Mouse (Mus musculus): ENCODE measurements around the gene Stk35. TPM values are rescaled to one million over a fixed set of nuclear protein-coding genes. Genes with fewer than 3 reads are reported as not detected.

Gene Stk35
- polyA plus RNA-seq (2015; fragmentation: Nextera tagmentation; extraction: Ambion mirVana), result 9.0 and 9.4 TPM in 2 replicates

DNA sequence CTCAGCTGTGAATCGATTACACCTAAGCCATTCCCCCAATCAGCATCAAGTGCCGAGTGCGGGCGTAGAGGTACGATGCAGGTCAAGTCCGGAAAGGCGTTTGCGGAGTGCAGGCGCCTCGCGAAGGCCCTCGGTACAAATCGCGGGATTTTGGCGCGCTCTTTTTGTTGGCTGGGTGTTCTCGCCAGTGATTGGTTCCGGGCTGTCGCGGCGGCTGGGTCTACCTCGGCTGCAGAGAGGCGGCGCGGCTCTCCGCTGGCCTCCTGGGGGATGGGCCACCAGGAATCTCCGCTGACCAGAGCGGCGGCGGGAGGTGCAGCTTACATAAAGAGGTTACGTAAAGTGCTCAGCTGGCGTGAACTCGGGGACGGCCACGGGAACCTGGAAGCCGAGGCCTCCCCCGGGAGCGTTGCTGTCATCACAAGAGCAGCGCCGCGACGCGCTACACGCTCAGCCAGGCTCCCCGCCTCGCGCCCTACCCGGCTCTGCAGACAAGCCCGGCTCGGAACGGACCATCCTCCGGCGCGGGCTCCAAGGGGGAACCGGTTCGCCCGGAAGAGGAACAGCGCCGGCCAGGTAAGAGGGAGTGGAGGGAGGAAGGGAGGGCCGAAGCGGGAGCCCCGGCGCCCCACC is at the start of gene Stk35:
Stk35 (plus strand) TSS at position 247 of the 633 bp plus-strand sequence.
- no peaks in the 10 kb centered on the region for H3K9me3 ChIP-seq (ENCODE audit: control insufficient read depth, low read length)
- H3K4me3 ChIP-seq (replicated peaks; ENCODE audit: low read length), result peak within 1 kb of the TSS; percentile 99
- peak; percentile 89 for ATAC-seq
- H3K4me1 ChIP-seq (replicated peaks; ENCODE audit: control insufficient read depth, insufficient read depth, low read length), result peaks cover 26% of the 10 kb centered on the region
- H3K27ac ChIP-seq (ENCODE audit: low read length), result peak within 1 kb of the TSS; percentile 95
- under 1% methylated on average over 61 of the region's 63 CpGs for WGBS
- no peaks in the 10 kb centered on the region for H3K27me3 ChIP-seq (replicated peaks; ENCODE audit: control insufficient read depth, insufficient read depth, low read length)
- peaks cover 3% of the 10 kb centered on the region; the same call in 1 of the 2 replicates for H3K36me3 ChIP-seq (ENCODE audit: control insufficient read depth, insufficient read depth)
- peak within 1 kb of the TSS; percentile 96 for H3K4me2 ChIP-seq (ENCODE audit: low read length)
- H3K9ac ChIP-seq (replicated peaks; ENCODE audit: low read depth, low read length), result peak within 1 kb of the TSS; percentile 98

DNA sequence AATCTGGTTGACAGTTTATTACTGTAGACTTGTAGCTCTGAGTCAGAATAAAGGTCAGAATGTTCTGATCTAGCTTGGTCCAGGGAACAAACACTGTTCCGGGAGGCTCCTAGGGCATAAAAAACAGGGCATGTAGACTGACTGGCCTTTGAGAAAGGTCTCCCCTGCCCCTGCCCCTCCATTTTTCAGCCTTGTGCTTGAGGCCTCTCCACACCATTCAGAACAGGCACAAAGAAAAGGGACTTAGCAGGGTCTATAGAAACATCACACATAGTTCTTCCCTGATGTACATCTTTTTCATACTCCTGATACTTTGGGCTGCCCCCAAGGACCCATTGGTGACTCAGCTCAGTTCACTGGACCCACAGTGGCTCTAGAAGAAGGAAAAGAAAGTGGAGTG is 18.3 kb upstream of the Stk35 start:
- WGBS, result 84% methylated on average over 1 of the region's 1 CpGs
- Histone ChIP-seq H3K4me1 (replicated peaks; ENCODE audit: control insufficient read depth, insufficient read depth, low read length) (no peaks in the 10 kb centered on the region), H3K4me3 (replicated peaks; ENCODE audit: low read length) (no peak overlapping the region), H3K27ac (ENCODE audit: low read length) (no peak overlapping the region), H3K36me3 (ENCODE audit: control insufficient read depth, insufficient read depth) (no peaks in the 10 kb centered on the region), H3K9me3 (ENCODE audit: control insufficient read depth, low read length) (no peaks in the 10 kb centered on the region), H3K4me2 (ENCODE audit: low read length) (no peak overlapping the region), H3K9ac (replicated peaks; ENCODE audit: low read depth, low read length) (no peak overlapping the region), H3K27me3 (replicated peaks; ENCODE audit: control insufficient read depth, insufficient read depth, low read length) (no peaks in the 10 kb centered on the region)
- no peak for ATAC-seq

DNA sequence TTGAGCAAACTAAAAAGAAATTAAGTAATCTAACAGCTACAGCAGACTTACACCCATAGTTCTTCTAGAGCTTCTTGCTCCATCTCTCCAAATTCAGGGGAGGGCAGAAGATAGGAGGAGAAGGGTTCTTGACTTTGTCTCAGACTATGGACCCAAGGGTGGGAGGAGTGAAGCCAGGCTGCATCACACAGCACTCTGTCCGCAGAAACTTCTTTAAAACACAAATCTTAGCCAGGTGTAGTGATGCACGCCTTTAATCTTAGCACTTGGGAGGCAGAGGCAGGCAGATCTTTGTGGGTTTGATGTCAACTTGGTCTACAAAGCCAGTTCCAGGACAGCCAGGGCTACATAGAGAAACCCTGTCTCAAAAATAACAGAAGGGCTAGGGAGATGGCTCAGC is 3.8 kb upstream of the Stk35 start:
- no peak overlapping the region for H3K4me3 ChIP-seq (replicated peaks; ENCODE audit: low read length)
- H3K27ac ChIP-seq (ENCODE audit: low read length), result no peak overlapping the region
- 89% methylated on average over 2 of the region's 2 CpGs for WGBS
- H3K36me3 ChIP-seq (ENCODE audit: control insufficient read depth, insufficient read depth), result no peaks in the 10 kb centered on the region
- H3K9ac ChIP-seq (replicated peaks; ENCODE audit: low read depth, low read length), result no peak overlapping the region
- no peak overlapping the region for H3K4me2 ChIP-seq (ENCODE audit: low read length)
- ATAC-seq, result no peak
- H3K27me3 ChIP-seq (replicated peaks; ENCODE audit: control insufficient read depth, insufficient read depth, low read length), result no peaks in the 10 kb centered on the region
- peaks cover 6% of the 10 kb centered on the region for H3K4me1 ChIP-seq (replicated peaks; ENCODE audit: control insufficient read depth, insufficient read depth, low read length)
- no peaks in the 10 kb centered on the region; the same call in 1 of the 2 replicates for H3K9me3 ChIP-seq (ENCODE audit: control insufficient read depth, low read length)

DNA sequence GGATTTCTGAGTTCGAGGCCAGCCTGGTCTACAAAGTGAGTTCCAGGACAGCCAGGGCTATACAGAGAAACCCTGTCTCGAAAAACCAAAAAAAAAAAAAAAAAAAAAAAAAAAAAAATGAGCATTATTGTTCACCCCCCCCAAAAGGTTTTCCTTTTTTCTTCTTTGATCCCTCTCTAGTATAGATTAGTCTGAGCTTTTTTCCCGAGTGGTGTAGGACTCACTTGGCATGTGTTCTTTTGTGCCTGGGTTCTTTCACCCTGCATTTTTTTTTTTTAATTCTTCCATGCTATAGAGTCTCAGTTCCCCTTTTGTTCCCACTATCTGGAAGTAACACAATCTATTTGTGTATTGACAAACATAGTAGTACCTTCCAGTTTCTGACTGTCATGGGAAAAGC is 2.6 kb upstream of the Stk35 start:
- Histone ChIP-seq H3K27me3 (replicated peaks; ENCODE audit: control insufficient read depth, insufficient read depth, low read length) (no peaks in the 10 kb centered on the region), H3K36me3 (ENCODE audit: control insufficient read depth, insufficient read depth) (no peaks in the 10 kb centered on the region), H3K9me3 (ENCODE audit: control insufficient read depth, low read length) (no peaks in the 10 kb centered on the region; the same call in 1 of the 2 replicates), H3K4me1 (replicated peaks; ENCODE audit: control insufficient read depth, insufficient read depth, low read length) (peaks cover 16% of the 10 kb centered on the region), H3K9ac (replicated peaks; ENCODE audit: low read depth, low read length) (no peak overlapping the region), H3K27ac (ENCODE audit: low read length) (no peak overlapping the region), H3K4me3 (replicated peaks; ENCODE audit: low read length) (no peak overlapping the region), H3K4me2 (ENCODE audit: low read length) (no peak overlapping the region)
- no peak for ATAC-seq
- 74% methylated on average over 2 of the region's 3 CpGs for WGBS

DNA sequence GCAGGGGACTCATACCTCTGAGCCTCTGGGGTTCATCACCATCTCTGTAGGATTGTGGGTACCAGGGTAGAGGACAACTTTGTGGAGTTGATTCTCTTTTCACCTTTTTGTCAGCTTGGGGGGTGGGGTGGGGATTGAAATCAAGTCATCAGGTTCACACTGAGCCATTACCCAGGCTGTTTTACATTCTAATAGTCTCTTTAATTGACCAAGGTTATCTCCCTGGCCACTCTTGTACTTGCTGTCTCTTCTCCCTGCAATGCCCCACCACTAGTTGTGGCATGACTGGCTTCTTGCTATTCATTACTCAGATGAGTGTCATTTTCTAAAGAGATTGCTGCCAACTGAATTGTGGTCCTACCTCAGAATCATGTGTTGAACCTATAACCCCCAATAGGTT is 1.9 kb upstream of the Stk35 start:
- Histone ChIP-seq H3K9me3 (ENCODE audit: control insufficient read depth, low read length) (no peaks in the 10 kb centered on the region; the same call in 1 of the 2 replicates), H3K36me3 (ENCODE audit: control insufficient read depth, insufficient read depth) (no peaks in the 10 kb centered on the region), H3K9ac (replicated peaks; ENCODE audit: low read depth, low read length) (no peak overlapping the region), H3K4me3 (replicated peaks; ENCODE audit: low read length) (no peak overlapping the region), H3K27ac (ENCODE audit: low read length) (no peak overlapping the region), H3K4me1 (replicated peaks; ENCODE audit: control insufficient read depth, insufficient read depth, low read length) (peaks cover 23% of the 10 kb centered on the region), H3K4me2 (ENCODE audit: low read length) (no peak overlapping the region), H3K27me3 (replicated peaks; ENCODE audit: control insufficient read depth, insufficient read depth, low read length) (no peaks in the 10 kb centered on the region)
- ATAC-seq, result no peak

DNA sequence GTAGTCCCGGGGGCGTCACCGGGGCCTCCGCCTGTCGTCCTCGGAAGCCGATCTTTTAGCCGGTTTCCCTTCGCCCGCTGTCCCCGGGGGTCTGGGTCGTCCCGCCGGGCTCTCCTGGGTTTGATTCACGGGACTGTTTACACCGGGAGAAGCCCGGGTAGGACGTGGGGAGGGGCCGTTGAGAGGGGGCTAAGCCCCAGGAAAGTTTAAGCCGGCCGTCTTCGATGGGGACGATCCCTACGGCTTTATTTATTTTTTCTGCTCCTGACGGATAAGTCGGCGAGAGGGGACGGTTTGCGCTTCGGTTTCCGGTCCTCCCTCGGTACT is 550 bp downstream of the Stk35 start:
- WGBS, result under 1% methylated on average over 32 of the region's 32 CpGs
- Histone ChIP-seq H3K9ac (replicated peaks; ENCODE audit: low read depth, low read length) (peak overlapping the region; percentile 98), H3K9me3 (ENCODE audit: control insufficient read depth, low read length) (no peaks in the 10 kb centered on the region), H3K4me1 (replicated peaks; ENCODE audit: control insufficient read depth, insufficient read depth, low read length) (peaks cover 26% of the 10 kb centered on the region), H3K36me3 (ENCODE audit: control insufficient read depth, insufficient read depth) (peaks cover 3% of the 10 kb centered on the region; the same call in 1 of the 2 replicates), H3K4me2 (ENCODE audit: low read length) (peak overlapping the region; percentile 96), H3K27me3 (replicated peaks; ENCODE audit: control insufficient read depth, insufficient read depth, low read length) (no peaks in the 10 kb centered on the region), H3K4me3 (replicated peaks; ENCODE audit: low read length) (peak overlapping the region; percentile 99), H3K27ac (ENCODE audit: low read length) (peak overlapping the region; percentile 95)
- peak; percentile 45; the same call in 1 of the 2 replicates for ATAC-seq

DNA sequence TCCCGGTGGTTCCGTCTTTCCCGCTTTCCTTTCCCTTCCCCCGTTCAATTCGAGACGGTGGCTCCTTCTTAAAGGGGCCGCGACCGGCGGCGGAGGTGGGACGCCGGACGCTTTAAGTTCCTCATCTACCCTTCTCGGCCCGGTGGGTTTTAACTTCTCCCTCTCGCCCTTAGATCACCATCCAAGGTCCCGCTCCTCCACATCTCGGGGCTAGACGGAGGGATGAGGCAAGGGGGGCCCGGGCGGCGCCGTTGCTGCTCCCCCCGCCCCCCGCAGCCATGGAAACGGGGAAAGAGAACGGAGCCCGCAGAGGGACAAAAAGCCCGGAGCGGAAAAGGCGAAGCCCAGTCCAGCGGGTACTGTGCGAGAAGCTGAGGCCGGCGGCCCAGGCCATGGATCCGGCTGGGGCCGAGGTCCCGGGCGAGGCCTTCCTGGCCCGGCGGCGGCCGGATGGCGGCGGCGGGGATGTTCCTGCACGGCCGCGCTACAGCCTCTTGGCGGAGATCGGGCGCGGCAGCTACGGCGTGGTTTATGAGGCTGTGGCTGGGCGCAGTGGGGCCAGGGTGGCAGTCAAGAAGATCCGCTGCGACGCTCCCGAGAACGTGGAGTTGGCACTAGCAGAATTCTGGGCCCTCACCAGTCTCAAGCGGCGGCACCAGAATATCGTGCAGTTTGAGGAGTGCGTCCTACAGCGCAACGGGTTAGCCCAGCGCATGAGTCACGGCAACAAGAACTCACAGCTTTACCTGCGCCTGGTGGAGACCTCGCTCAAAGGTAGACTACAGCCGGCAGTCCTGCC is 1.1 kb downstream of the Stk35 start:
- H3K9ac ChIP-seq (replicated peaks; ENCODE audit: low read depth, low read length), result peak overlapping the region; percentile 98
- peak overlapping the region; percentile 96 for H3K4me2 ChIP-seq (ENCODE audit: low read length)
- H3K27ac ChIP-seq (ENCODE audit: low read length), result peak overlapping the region; percentile 95
- peak overlapping the region; percentile 99 for H3K4me3 ChIP-seq (replicated peaks; ENCODE audit: low read length)
- under 1% methylated on average over 73 of the region's 73 CpGs for WGBS
- ATAC-seq, result peak; percentile 81
- H3K9me3 ChIP-seq (ENCODE audit: control insufficient read depth, low read length), result no peaks in the 10 kb centered on the region
- H3K36me3 ChIP-seq (ENCODE audit: control insufficient read depth, insufficient read depth), result peaks cover 3% of the 10 kb centered on the region; the same call in 1 of the 2 replicates
- H3K27me3 ChIP-seq (replicated peaks; ENCODE audit: control insufficient read depth, insufficient read depth, low read length), result no peaks in the 10 kb centered on the region
- H3K4me1 ChIP-seq (replicated peaks; ENCODE audit: control insufficient read depth, insufficient read depth, low read length), result peaks cover 26% of the 10 kb centered on the region

DNA sequence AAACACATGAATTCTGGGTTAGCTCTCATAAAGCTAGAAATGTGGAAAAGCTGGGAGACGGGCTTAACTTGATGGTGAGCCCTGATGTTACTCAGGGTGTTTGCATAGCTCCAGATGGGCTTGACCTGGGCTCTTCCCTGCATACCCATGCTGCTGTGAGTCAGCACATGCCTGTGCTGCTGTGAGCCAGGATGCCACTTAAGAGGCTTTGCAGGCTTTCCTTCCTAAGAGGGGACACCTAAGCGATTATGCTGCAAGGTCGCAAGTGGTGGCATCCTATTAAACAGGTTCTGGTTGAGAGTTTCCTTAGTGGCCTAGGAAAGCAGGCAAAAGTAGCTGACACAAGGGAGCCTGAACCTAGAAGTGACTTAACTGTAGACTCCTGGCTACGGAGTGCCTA is 5.2 kb downstream of the Stk35 start:
- Histone ChIP-seq H3K9me3 (ENCODE audit: control insufficient read depth, low read length) (no peaks in the 10 kb centered on the region), H3K27me3 (replicated peaks; ENCODE audit: control insufficient read depth, insufficient read depth, low read length) (no peaks in the 10 kb centered on the region), H3K36me3 (ENCODE audit: control insufficient read depth, insufficient read depth) (peaks cover 10% of the 10 kb centered on the region), H3K27ac (ENCODE audit: low read length) (no peak overlapping the region), H3K4me1 (replicated peaks; ENCODE audit: control insufficient read depth, insufficient read depth, low read length) (peaks cover 24% of the 10 kb centered on the region), H3K4me3 (replicated peaks; ENCODE audit: low read length) (no peak overlapping the region), H3K4me2 (ENCODE audit: low read length) (no peak overlapping the region), H3K9ac (replicated peaks; ENCODE audit: low read depth, low read length) (no peak overlapping the region)
- ATAC-seq, result no peak
- WGBS, result 88% methylated on average over 4 of the region's 4 CpGs

DNA sequence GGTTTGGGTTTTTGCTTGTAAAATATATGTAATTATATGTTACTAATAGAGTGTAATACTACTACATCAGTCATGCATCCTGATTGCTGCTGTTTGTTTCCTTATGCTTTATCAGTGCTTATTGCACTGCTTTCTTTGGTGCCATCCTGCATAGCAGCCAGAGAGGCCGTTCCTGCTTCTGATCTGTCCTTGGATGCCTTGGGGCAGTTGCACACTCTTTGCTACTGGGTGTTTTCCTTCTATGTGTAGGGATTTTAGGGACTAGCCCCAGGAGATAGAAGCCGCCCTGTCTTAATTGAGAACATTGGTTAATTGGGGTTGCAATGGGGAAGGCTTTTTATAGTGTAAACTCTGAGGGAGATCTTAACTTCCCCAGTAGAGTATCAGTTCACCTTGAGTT is 6.2 kb downstream of the Stk35 start:
- Histone ChIP-seq H3K27ac (ENCODE audit: low read length) (no peak overlapping the region), H3K4me1 (replicated peaks; ENCODE audit: control insufficient read depth, insufficient read depth, low read length) (peaks cover 24% of the 10 kb centered on the region), H3K4me2 (ENCODE audit: low read length) (no peak overlapping the region), H3K27me3 (replicated peaks; ENCODE audit: control insufficient read depth, insufficient read depth, low read length) (no peaks in the 10 kb centered on the region), H3K9me3 (ENCODE audit: control insufficient read depth, low read length) (no peaks in the 10 kb centered on the region), H3K36me3 (ENCODE audit: control insufficient read depth, insufficient read depth) (peaks cover 17% of the 10 kb centered on the region), H3K4me3 (replicated peaks; ENCODE audit: low read length) (no peak overlapping the region), H3K9ac (replicated peaks; ENCODE audit: low read depth, low read length) (no peak overlapping the region)
- ATAC-seq, result no peak
- WGBS, result 86% methylated on average over 2 of the region's 2 CpGs
